Mouse (Mus musculus): ENCODE data around the gene Tmem178.
A peak's percentile ranks its signal among the peaks of the same experiment; 100 is the strongest.
"Not testable (repeated sequence)": the region's sequence is repeated elsewhere in the genome, so short reads cannot be mapped to it uniquely, and the experiment has no call there.

Gene Tmem178

DNA sequence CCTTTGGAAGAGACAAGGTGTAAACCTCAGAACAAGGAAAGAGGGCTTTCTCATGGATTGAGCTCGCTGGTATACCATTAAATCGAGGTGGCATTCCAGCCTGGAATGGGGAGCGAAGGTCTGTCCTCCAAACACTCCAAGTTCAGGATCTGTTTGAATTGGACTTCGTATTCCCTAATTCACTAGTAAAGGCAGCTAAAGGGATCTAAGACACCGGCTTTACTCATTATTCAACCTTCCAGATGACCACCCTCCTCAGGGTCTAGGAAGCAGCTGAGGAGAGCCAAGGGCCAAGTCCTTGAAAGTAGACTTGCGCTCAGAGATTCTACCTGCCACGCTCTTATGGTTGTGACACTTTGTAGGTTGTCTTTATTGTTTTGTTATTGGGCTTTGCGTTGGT, 1.1 kb downstream of the Tmem178 start:
- not testable (repeated sequence) for DNase-seq (ENCODE audit: low read depth)

GRCm38 (mm10) chr17:80946091-80946885, 1.9 kb downstream of the Tmem178 start:
- DNase-seq (ENCODE audit: low read depth), result no peak

- no peak for DNase-seq (ENCODE audit: low read depth)
These were observed 2.9 kb downstream of the Tmem178 start for GRCm38 (mm10) chr17:80947075-80947960.

GRCm38 (mm10) chr17:80949382-80949781, 5.0 kb downstream of the Tmem178 start:
- DNase-seq (ENCODE audit: low read depth), result no peak

DNA sequence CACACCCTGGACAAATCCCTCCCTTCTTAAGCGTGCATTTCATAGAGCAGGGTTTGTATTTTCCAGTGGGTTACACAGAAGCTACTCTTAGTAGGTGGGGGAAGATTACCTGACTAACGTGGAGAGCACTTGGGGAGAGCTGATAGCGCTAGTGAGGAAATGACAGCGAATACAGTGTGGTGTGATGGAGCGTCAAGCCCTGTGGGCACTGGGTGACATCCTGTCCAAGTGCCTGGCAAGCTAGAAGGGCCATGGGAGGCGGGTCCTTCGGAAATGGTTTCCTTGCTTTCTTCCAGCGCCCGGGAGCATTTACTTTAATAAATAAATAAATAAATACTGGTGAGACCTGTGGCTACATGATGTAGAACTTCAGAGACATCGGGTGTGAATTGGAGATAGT, 5.5 kb downstream of the Tmem178 start:
- no peak for DNase-seq (ENCODE audit: low read depth)

- DNase-seq (ENCODE audit: low read depth), result no peak
These were observed 7.9 kb downstream of the Tmem178 start for GRCm38 (mm10) chr17:80952305-80952704.

DNA sequence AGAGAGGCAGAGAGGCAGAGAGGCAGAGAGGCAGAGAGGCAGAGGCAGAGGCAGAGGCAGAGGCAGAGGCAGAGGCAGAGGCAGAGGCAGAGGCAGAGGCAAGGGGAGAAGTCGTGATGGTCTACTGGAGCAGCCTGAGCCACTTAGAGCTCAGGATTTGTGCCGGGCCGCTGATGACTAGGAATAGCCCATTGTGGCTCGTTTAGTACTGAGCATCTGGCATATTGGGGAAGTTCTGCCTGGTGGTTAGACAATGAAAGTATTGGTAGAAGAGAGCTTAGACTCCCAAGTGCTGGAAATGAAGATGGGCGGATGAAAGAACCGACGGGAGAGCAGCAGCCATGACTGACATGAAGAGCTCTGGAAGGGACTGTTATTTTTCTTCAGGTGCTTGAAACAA, 11.0 kb downstream of the Tmem178 start:
- DNase-seq (ENCODE audit: low read depth), result no peak

GRCm38 (mm10) chr17:80955998-80956811, 11.8 kb downstream of the Tmem178 start:
- no peak for DNase-seq (ENCODE audit: low read depth)

- DNase-seq (ENCODE audit: low read depth), result no peak
These were observed 13.9 kb downstream of the Tmem178 start for GRCm38 (mm10) chr17:80958332-80958731.

GRCm38 (mm10) chr17:80959840-80960239, 15.4 kb downstream of the Tmem178 start:
- DNase-seq (ENCODE audit: low read depth), result no peak

GRCm38 (mm10) chr17:80967475-80967874, 23.0 kb downstream of the Tmem178 start:
- no peak for DNase-seq (ENCODE audit: low read depth)

DNA sequence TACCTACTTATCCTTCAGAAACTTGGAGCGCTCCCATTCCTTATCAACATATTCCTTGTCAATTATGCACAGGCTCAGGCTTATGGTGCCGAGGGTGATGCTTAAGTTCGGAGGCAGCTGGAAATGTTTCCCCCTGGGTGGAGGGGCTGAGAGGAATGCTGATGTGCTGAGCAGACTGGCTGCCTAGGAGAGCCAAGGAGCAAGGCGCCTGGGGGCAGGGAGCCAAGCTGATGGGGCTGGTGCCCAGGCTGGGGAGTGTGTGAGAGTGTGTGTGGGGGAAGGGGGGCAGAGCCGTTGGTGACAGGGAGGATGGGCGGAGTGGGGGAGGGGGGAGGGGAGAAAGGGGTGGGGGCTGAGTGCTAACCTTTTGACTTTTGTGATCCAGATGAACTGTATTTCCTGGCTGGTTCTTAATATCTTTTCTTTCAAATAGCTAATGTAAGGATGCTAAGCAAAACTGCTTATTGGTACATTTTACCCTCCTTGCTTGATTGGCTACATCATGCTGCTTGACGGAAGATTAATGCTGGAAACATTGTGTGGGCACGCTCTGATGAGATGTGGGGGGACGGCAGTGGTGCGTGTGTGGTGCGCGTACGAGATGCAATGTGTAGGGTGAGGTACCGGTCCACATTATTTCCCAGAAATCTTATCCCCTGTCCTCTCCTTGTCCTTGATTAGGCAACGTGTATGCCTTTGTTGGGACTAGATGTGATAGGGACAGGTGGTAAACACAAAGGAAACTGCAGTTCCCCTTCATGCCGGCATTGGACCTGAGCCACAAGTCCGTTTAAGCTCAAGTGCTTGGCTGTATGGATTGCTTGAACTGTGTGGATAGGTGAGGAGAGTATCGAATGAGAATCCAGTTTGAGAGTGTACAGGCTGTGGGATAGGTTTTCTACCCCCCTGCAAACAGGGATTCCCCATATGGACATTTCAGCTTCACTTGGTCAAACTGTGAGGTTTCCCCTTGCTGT, 25.5 kb downstream of the Tmem178 start:
- DNase-seq (ENCODE audit: low read depth), result no peak

DNA sequence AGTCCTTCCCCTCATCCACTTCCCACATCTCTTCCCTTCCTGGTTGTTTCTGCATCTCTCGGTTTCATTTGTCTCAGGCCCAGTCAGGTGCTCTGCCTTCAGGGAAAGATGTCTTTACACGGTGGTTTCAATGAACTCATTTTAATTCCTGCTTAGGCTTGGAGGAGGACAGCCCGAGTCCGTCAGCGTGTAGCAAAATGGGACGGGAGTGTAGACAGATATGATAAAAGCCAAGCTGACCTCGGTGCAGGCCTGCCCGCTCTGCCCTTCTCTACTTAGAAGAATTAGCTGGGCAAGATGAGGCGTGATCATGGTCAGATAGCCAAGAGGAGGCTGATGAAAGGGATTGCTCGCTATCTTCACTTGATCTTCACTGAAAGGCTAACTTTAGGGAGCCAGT, 26.3 kb downstream of the Tmem178 start:
- DNase-seq (ENCODE audit: low read depth), result no peak

GRCm38 (mm10) chr17:80972891-80973290, 28.5 kb downstream of the Tmem178 start:
- DNase-seq (ENCODE audit: low read depth), result no peak

- DNase-seq (ENCODE audit: low read depth), result no peak
These were observed 32.8 kb downstream of the Tmem178 start for GRCm38 (mm10) chr17:80977245-80977644.

DNA sequence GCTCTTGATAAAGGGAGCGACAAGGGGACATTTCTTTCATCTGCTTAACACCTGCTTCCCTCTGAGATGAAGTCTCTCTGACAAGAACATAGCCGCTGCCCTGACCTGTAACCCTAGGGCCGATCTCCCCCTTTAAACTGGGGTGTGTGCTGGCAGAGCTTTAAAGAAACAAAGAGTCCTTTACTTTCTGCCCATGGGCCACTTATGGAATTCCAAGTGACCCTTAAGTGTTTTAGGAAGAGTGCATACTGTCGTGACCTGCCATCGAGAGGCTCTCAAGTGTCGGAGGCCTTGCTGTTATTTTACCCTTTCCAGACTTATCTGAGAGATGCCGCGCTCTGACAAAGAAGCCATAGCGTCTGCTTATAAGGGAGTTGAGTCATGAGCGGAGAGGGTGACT, 35.7 kb downstream of the Tmem178 start:
- DNase-seq (ENCODE audit: low read depth), result no peak

DNA sequence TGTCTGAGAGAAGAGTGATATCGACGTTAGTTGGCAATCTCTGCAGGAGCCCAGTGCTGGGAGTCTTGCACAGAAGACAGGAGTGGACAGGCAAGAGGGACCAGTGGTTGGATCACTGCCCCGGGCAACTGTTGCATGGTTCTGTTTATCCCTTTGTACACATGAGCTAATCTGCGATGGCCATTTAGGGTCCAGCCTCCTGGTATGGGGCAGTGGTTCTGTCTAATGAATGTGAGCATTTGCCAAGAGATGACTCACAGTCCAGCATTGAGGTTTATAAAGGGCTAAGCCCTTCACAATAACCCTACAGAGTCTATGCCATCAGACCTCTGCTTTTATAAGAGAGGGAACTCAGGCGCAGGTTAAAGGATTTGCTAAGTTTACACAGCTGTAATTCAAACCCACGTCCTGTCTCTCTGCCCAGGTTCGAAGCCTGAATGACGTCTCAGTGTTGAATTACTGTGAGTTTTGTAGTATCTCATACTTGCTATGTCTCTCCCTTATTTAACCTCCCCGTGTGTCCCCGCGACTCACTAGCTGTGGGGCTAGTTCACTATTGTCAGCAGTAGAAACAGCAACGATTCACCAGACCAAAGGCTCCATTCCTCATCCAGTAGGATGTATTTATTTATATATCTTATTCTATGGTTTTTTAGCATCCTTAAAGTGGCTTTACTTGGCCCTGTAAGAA, 37.4 kb downstream of the Tmem178 start:
- no peak for DNase-seq (ENCODE audit: low read depth)

DNA sequence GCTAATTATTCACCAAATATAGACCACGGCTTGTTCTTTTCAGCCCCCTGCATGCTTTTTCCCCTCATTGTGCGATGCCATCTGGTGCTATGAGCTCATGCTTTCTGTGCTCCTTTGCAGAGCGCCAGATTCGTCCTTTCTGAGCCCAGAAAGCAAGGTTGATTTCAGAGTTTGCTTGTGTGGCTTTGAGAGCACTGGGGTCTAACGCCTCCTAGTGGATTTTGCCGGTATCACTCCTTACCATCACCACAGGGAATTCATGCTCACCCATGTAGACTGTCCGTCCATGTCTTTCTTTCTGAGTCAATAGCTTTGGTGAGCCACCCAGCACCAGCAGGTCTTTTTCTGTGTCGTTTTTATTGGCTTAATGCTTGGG, 38.0 kb downstream of the Tmem178 start:
- DNase-seq (ENCODE audit: low read depth), result peak; percentile 49

GRCm38 (mm10) chr17:80982976-80983375, 38.5 kb downstream of the Tmem178 start:
- DNase-seq (ENCODE audit: low read depth), result no peak

- DNase-seq (ENCODE audit: low read depth), result no peak
These were observed 47.2 kb downstream of the Tmem178 start for GRCm38 (mm10) chr17:80991535-80992127.
